Mouse (Mus musculus) MEL (cell line): ENCODE measurements at regions not wholly inside any gene's neighbourhood (a gene's known extent, or its start where the extent isn't known, plus 50 kb on each side); places are given as distances from the start of the nearest gene placed in this dataset.

Source experiments
- DNase-seq: peaks from one replicate; pipeline ENCODE4 v3.0.0; 2011; ENCODE audit warnings: low read depth, low spot score
- H3K27ac ChIP-seq: 2 replicates; pipeline ENCODE4 v1.5.1; 2012; ENCODE audit warnings: low read depth, mild to moderate bottlenecking, control low read depth, low read length, moderate library complexity; ENCODE audit not compliant: control insufficient read depth
- H3K27me3 ChIP-seq, 2 experiments: fragments of 150-350 bp in 1 of 2; sonication (generic) in 1 of 2; 2 replicates each; pipeline ENCODE4 v1.6.1; 2012; ENCODE audit warnings: low read length in 2 of 2, mild to moderate bottlenecking in 2 of 2, improper control_type of control experiment in 1 of 2, moderate library complexity in 1 of 2; ENCODE audit not compliant: insufficient read depth in 2 of 2, control insufficient read depth in 1 of 2
- H3K36me3 ChIP-seq, 2 experiments: 2 replicates each; pipeline ENCODE4 v1.6.1; 2012 to 2014; ENCODE audit warnings: low read length in 2 of 2, improper control_type of control experiment in 1 of 2, inconsistent platforms in 1 of 2, mild to moderate bottlenecking in 1 of 2; ENCODE audit not compliant: insufficient read depth in 2 of 2, control insufficient read depth in 1 of 2
- H3K4me1 ChIP-seq, 2 experiments: fragments of 150-350 bp in 1 of 2; sonication (generic) in 1 of 2; 2 replicates each; pipeline ENCODE4 v1.6.1; 2012; ENCODE audit warnings: low read length in 2 of 2, improper control_type of control experiment in 1 of 2, mild to moderate bottlenecking in 1 of 2; ENCODE audit not compliant: insufficient read depth in 2 of 2, control insufficient read depth in 1 of 2
- H3K4me3 ChIP-seq, 2 experiments: fragments of 150-350 bp in 1 of 2; sonication (generic) in 1 of 2; 2 replicates each; pipeline ENCODE4 v1.5.1; 2012; ENCODE audit warnings: low read depth in 2 of 2, low read length in 2 of 2, mild to moderate bottlenecking in 2 of 2, moderate library complexity in 2 of 2, control low read depth in 1 of 2, improper control_type of control experiment in 1 of 2; ENCODE audit not compliant: control insufficient read depth in 1 of 2, insufficient read depth in 1 of 2
- H3K79me2 ChIP-seq: 2 replicates; pipeline ENCODE4 v1.6.1; 2012; ENCODE audit warnings: mild to moderate bottlenecking, low read length, moderate library complexity; ENCODE audit not compliant: control insufficient read depth, poor library complexity, insufficient read depth
- H3K9ac ChIP-seq: 2 replicates; pipeline ENCODE4 v1.6.1; 2012; ENCODE audit warnings: low read depth, mild to moderate bottlenecking, control low read depth, low read length, moderate library complexity; ENCODE audit not compliant: control insufficient read depth, poor library complexity, severe bottlenecking
- H3K9me3 ChIP-seq: fragments of 150-350 bp; sonication (generic); replicated peaks from 2 replicates; pipeline ENCODE4 v1.6.1; 2012; ENCODE audit warnings: mild to moderate bottlenecking, low read length, improper control_type of control experiment, moderate library complexity; ENCODE audit not compliant: insufficient read depth
- BHLHE40 ChIP-seq: IDR thresholded peaks from 2 replicates; pipeline ENCODE4 v1.6.1; 2012; ENCODE audit warnings: low read depth, mild to moderate bottlenecking, inconsistent platforms, low read length, improper control_type of control experiment, borderline replicate concordance
- CHD1 ChIP-seq: IDR thresholded peaks from 2 replicates; pipeline ENCODE4 v1.6.1; 2012; ENCODE audit warnings: low read depth, mild to moderate bottlenecking, inconsistent platforms, low read length, improper control_type of control experiment
- E2F4 ChIP-seq: IDR thresholded peaks from 2 replicates; pipeline ENCODE4 v1.6.1; 2011; ENCODE audit warnings: low read depth, low read length, improper control_type of control experiment, borderline replicate concordance
- ELF1 ChIP-seq: IDR thresholded peaks from 2 replicates; pipeline ENCODE4 v1.6.1; 2014; ENCODE audit warnings: low read depth, mild to moderate bottlenecking, inconsistent platforms, low read length, improper control_type of control experiment, moderate library complexity
- EP300 ChIP-seq, 2 experiments: IDR thresholded peaks; 2 replicates each; pipeline ENCODE4 v1.6.1; 2011; ENCODE audit warnings: improper control_type of control experiment in 2 of 2, low read length in 2 of 2, low read depth in 1 of 2, mild to moderate bottlenecking in 1 of 2
- ETS1 ChIP-seq: IDR thresholded peaks from 2 replicates; pipeline ENCODE4 v1.6.1; 2012; ENCODE audit warnings: low read depth, mild to moderate bottlenecking, inconsistent platforms, low read length, improper control_type of control experiment, moderate library complexity
- HCFC1 ChIP-seq: IDR thresholded peaks from 2 replicates; pipeline ENCODE4 v1.6.1; 2012; ENCODE audit warnings: low read depth, mild to moderate bottlenecking, inconsistent platforms, low read length, improper control_type of control experiment, moderate library complexity
- MAX ChIP-seq: IDR thresholded peaks from 2 replicates; pipeline ENCODE4 v1.6.1; 2011; ENCODE audit warnings: low read length, improper control_type of control experiment
- MAZ ChIP-seq: IDR thresholded peaks from 2 replicates; pipeline ENCODE4 v1.6.1; 2012; ENCODE audit warnings: low read depth, mild to moderate bottlenecking, inconsistent platforms, low read length, improper control_type of control experiment
- MYB ChIP-seq: IDR thresholded peaks from 2 replicates; pipeline ENCODE4 v1.6.1; 2011; ENCODE audit warnings: mild to moderate bottlenecking, low read depth, low read length, improper control_type of control experiment
- NRF1 ChIP-seq: IDR thresholded peaks from 2 replicates; pipeline ENCODE4 v1.6.1; 2014; ENCODE audit warnings: low read depth, mild to moderate bottlenecking, inconsistent platforms, low read length, improper control_type of control experiment, moderate library complexity; ENCODE audit not compliant: poor library complexity, insufficient read depth, severe bottlenecking
- POLR2AphosphoS2 ChIP-seq: IDR thresholded peaks from 2 replicates; pipeline ENCODE4 v1.6.1; 2011; ENCODE audit warnings: low read length, improper control_type of control experiment
- POLR2AphosphoS5 ChIP-seq: IDR thresholded peaks from 2 replicates; pipeline ENCODE4 v1.6.1; 2012; ENCODE audit warnings: low read depth, borderline replicate concordance, mild to moderate bottlenecking, inconsistent platforms, low read length, moderate library complexity, mixed read lengths
- SIN3A ChIP-seq: IDR thresholded peaks from 2 replicates; pipeline ENCODE4 v1.6.1; 2012; ENCODE audit warnings: low read length, improper control_type of control experiment, inconsistent platforms
- TBP ChIP-seq: IDR thresholded peaks from 2 replicates; pipeline ENCODE4 v1.8.0; 2011; ENCODE audit warnings: low read depth, low read length, improper control_type of control experiment
- USF1 ChIP-seq: IDR thresholded peaks from 2 replicates; pipeline ENCODE4 v1.6.1; 2014; ENCODE audit warnings: low read depth, mild to moderate bottlenecking, inconsistent platforms, low read length, improper control_type of control experiment, moderate library complexity
- ZMIZ1 ChIP-seq: IDR thresholded peaks from 2 replicates; pipeline ENCODE4 v1.6.1; 2012; ENCODE audit warnings: low read depth, mild to moderate bottlenecking, inconsistent platforms, low read length, improper control_type of control experiment, moderate library complexity

GRCm38 (mm10) chr5:133715830-133716229 is 383.7 kb upstream of the Castor2 start:
- H3K4me3 ChIP-seq: no peak overlapping the region
- no peak for DNase-seq
- H3K9me3 ChIP-seq: no peaks in the 10 kb centered on the region; the same call in 1 of the 2 replicates
- no peaks in the 10 kb centered on the region for H3K79me2 ChIP-seq
- H3K36me3 ChIP-seq: no peaks in the 10 kb centered on the region
- TF ChIP-seq ELF1: no peak
- TF ChIP-seq BHLHE40: no peak
- TF ChIP-seq HCFC1: no peak
- TF ChIP-seq ZMIZ1: no peak
- no peak for TF ChIP-seq USF1
- no peak for TF ChIP-seq CHD1
- TF ChIP-seq POLR2AphosphoS2: no peak
- TF ChIP-seq TBP: no peak
- no peak for TF ChIP-seq EP300 (IDR thresholded peaks at IDR 0.05; ENCODE audit: low read depth in 1 of 2, low read length in 2 of 2)
- no peak for TF ChIP-seq ETS1
- TF ChIP-seq POLR2AphosphoS5: no peak
- no peak for TF ChIP-seq E2F4
- no peak for TF ChIP-seq SIN3A
- no peak overlapping the region for H3K27ac ChIP-seq
- no peaks in the 10 kb centered on the region for H3K27me3 ChIP-seq
- no peaks in the 10 kb centered on the region for H3K4me1 ChIP-seq
- no peak overlapping the region for H3K9ac ChIP-seq

DNA sequence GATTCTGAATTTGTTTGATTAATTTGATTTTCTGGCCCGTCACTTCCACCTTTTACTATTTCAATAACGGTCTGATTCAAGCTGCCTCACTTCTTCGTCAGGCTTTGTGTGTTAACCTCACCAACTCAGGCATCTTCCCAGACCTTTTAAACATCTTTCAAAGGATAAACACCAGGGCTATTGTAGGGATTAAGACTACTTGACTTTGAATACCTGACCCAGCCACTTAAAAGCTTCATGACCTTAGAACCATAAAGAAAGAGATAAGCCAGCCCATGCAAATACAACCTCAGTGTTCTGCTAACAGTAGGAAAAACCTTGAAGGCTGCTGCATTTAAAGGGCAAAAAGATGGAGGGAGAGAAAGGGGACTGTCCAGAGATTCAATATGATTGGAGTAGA is 386.9 kb upstream of the Castor2 start:
- no peaks in the 10 kb centered on the region; the same call in 1 of the 2 replicates for H3K9me3 ChIP-seq
- no peak overlapping the region for H3K9ac ChIP-seq
- no peaks in the 10 kb centered on the region for H3K36me3 ChIP-seq
- no peaks in the 10 kb centered on the region for H3K79me2 ChIP-seq
- no peaks in the 10 kb centered on the region for H3K4me1 ChIP-seq
- no peak overlapping the region for H3K27ac ChIP-seq
- no peak for DNase-seq
- H3K4me3 ChIP-seq: no peak overlapping the region
- TF ChIP-seq CHD1 (no peak), MYB (no peak), MAX (no peak), NRF1 (no peak), MAZ (no peak), EP300 (IDR thresholded peaks at IDR 0.05; ENCODE audit: low read depth in 1 of 2, low read length in 2 of 2) (no peak)
- TF ChIP-seq, all 39 proteins: peak for 0
- H3K27me3 ChIP-seq: no peaks in the 10 kb centered on the region
